Mouse (Mus musculus) erythroblast, embryonic 14.5 days (primary cell): ENCODE data around the gene Ank3.

Source experiments
- GATA1 ChIP-seq: IDR thresholded peaks from 2 replicates; pipeline ENCODE4 v1.6.1; 2012; ENCODE audit warnings: low read length, inconsistent platforms, mixed read lengths
- TAL1 ChIP-seq: IDR thresholded peaks from 3 replicates; pipeline ENCODE4 v1.6.1; 2012; ENCODE audit warnings: low read length, inconsistent platforms, mixed read lengths

DNA sequence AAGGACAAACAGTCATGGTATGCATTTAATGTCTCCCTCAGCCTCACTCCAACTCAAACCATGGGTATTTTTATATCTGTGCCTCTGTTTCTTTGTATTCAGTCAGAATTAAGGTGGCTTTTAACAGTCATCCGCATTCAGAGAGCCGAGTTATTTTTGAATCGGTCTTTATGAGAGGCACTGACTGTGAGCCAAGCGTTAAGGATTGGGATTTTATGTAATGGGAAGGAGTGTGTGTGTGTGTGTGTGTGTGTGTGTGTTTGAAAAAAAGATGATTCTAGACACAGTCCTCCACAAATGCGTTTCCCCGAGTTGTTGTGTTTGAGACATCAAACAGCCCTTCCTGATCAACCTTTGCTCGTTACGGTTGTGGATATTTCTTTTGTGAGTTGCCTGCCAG lies 347.7 kb downstream of the Ank3 start:
- no peak for TF ChIP-seq GATA1
- no peak for TF ChIP-seq TAL1
